Mouse (Mus musculus): Measurements from ENCODE around the gene Stk24.

DNA sequence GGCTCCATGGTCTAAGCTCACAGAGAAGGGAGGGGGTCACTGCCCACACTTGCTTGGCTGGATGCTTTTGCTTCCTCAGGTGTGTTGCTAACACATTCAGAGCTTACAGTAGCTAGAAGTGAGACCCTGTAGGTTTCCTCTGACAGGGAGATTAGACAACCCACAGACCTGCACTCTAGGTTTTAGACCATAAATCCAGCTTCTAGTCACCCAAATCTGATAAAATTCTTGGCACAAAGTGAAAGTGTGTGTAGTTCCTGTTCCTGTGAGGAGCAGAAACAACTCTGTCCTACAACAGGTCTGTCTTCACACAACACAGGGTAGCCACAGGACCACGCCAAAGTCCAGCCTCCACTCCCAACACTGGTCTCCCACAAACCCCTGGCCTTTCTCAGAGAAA is 21.5 kb downstream of the Stk24 start:
- TF ChIP-seq EP300 (optimal IDR thresholded peaks at IDR 0.05) = no peak
- no peak for TF ChIP-seq CTCF (IDR thresholded peaks at IDR 0.05; ENCODE audit: low read depth)

Data from stomach, postnatal 0 days (tissue).